Mouse (Mus musculus) embryonic facial prominence, embryonic 15.5 days (tissue): Measurements from ENCODE around the gene Shroom3. TPM values are rescaled to one million over a fixed set of nuclear protein-coding genes. Genes with fewer than 3 reads are reported as not detected.

Source experiments
- ATAC-seq: fragments of 200-750 bp; cut with Nextera tagmentation; 2 replicates; pipeline ENCODE4 v1.8.0; 2017; ENCODE audit warnings: low read depth, moderate TSS enrichment; ENCODE audit not compliant: insufficient number of reproducible peaks, low FRiP score, low TSS enrichment
- H3K27ac ChIP-seq: fragments of 300-500 bp; sonication (generic); replicated peaks from 2 replicates; pipeline ENCODE4 v1.5.1; 2015; ENCODE audit warnings: mild to moderate bottlenecking, inconsistent platforms
- H3K27me3 ChIP-seq: fragments of 300-500 bp; sonication (generic); 2 replicates; pipeline ENCODE4 v1.6.1; 2015; ENCODE audit warnings: inconsistent platforms
- H3K36me3 ChIP-seq: fragments of 300-500 bp; sonication (generic); 2 replicates; pipeline ENCODE4 v1.6.1; 2015; ENCODE audit warnings: mild to moderate bottlenecking, inconsistent platforms
- H3K4me1 ChIP-seq: fragments of 300-500 bp; sonication (generic); 2 replicates; pipeline ENCODE4 v1.6.1; 2015; ENCODE audit warnings: inconsistent platforms
- H3K4me2 ChIP-seq: fragments of 300-500 bp; sonication (generic); replicated peaks from 2 replicates; pipeline ENCODE4 v1.6.1; 2015; ENCODE audit warnings: mild to moderate bottlenecking, inconsistent platforms
- H3K4me3 ChIP-seq: fragments of 300-500 bp; sonication (generic); replicated peaks from 2 replicates; pipeline ENCODE4 v1.5.1; 2015; ENCODE audit warnings: mild to moderate bottlenecking, inconsistent platforms
- H3K9ac ChIP-seq: fragments of 300-500 bp; sonication (generic); 2 replicates; pipeline ENCODE4 v1.6.1; 2015; ENCODE audit warnings: inconsistent platforms
- H3K9me3 ChIP-seq: fragments of 300-500 bp; sonication (generic); replicated peaks from 2 replicates; pipeline ENCODE4 v1.6.1; 2016; ENCODE audit warnings: inconsistent platforms
- WGBS: fragments of 180-500 bp; shearing (Covaris S2); methylation state at CpG from one replicate; pipeline ENCODE4 v1.1.7; 2015; 5-methylcytosine and 5-hydroxymethylcytosine counted together
- polyA plus RNA-seq: library from polyadenylated mRNA; unstranded; fragments of >200 nt; fragmentation: Nextera tagmentation; extraction: Ambion mirVana; gene quantifications from 2 replicates; pipeline ENCODE4 v1.2.1, GENCODE M21; 2015

Shroom3 gene
- polyA plus RNA-seq, 1 experiment from 2014 or later = 3.9 TPM

DNA sequence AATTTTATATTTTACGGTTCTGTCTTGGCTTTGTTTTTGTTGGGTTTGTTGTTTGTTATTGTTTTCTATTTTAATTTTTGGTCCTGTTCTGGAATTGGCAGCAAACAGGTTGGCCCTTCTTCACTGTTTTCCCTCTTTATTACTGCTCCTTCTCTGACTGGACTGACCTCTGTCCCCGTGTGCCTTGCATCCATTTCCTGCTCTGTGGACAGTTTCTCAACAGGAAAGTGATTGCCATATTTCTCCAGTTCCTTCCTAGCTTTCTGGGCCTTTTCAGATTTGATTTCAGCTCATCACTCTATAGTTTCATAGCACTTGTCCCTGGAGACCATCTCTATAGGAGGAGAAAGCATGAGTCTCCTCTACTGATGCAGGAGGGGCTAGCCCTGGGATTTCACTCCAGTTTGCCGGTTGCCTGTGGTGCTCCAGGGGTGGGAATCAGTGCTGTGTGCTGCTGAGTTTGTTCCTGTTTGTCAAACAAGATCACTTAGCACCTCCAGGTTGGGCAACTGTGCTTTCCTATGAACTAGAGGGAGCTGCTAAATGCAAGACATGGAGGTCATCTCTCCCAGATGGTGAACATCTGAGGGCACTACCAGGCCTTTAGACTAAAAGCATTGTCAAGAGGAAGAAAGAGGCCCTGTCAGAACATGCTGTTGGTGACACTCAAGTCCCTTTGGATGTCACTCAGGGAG, 34.6 kb downstream of the Shroom3 start:
- no peak for ATAC-seq
- WGBS = 52% methylated on average over 3 of the region's 3 CpGs
- Histone ChIP-seq H3K27ac (no peak overlapping the region), H3K4me1 (no peaks in the 10 kb centered on the region), H3K4me2 (no peak overlapping the region), H3K9ac (no peak overlapping the region), H3K36me3 (no peaks in the 10 kb centered on the region), H3K9me3 (no peaks in the 10 kb centered on the region), H3K4me3 (no peak overlapping the region), H3K27me3 (no peaks in the 10 kb centered on the region)

GRCm38 (mm10) chr5:92718856-92719255, 35.6 kb downstream of the Shroom3 start:
- H3K9ac ChIP-seq = no peak overlapping the region
- WGBS = 62% methylated on average over 3 of the region's 3 CpGs

GRCm38 (mm10) chr5:92721610-92722009, 38.4 kb downstream of the Shroom3 start:
- Histone ChIP-seq H3K9ac (no peak overlapping the region), H3K4me3 (no peak overlapping the region), H3K27ac (no peak overlapping the region), H3K4me2 (no peak overlapping the region), H3K4me1 (no peaks in the 10 kb centered on the region), H3K9me3 (no peaks in the 10 kb centered on the region), H3K27me3 (no peaks in the 10 kb centered on the region), H3K36me3 (no peaks in the 10 kb centered on the region)
- 86% methylated on average over 8 of the region's 8 CpGs for WGBS
- no peak for ATAC-seq

More at GRCm38 (mm10) chr5:92718856-92719255, 35.6 kb downstream of the Shroom3 start:
- H3K4me3 ChIP-seq = no peak overlapping the region
- H3K9me3 ChIP-seq = no peaks in the 10 kb centered on the region
- no peaks in the 10 kb centered on the region for H3K27me3 ChIP-seq
- H3K4me2 ChIP-seq = no peak overlapping the region
- no peaks in the 10 kb centered on the region for H3K4me1 ChIP-seq
- no peaks in the 10 kb centered on the region for H3K36me3 ChIP-seq
- H3K27ac ChIP-seq = no peak overlapping the region
- ATAC-seq = no peak

DNA sequence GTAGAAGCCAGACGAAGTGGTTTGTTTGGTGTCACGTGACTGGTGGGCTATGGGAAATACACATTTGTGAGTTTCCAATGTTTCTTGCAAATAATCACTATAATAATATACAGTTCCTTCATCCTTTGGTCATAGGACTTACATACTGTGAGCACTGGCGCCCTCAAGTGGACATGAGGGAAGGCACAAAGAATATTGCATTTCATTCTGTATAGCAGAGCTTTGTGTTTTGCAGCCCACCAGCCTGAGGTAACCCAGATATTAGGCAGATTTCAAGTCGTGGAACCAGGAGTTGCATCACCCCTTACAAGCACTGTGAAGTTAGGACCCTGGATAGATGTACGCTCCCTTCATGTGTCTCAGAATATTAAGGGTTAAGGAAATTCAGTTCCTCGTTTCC, 42.7 kb downstream of the Shroom3 start:
- Histone ChIP-seq H3K4me1 (no peaks in the 10 kb centered on the region), H3K9me3 (no peaks in the 10 kb centered on the region), H3K36me3 (no peaks in the 10 kb centered on the region), H3K4me2 (no peak overlapping the region), H3K27me3 (no peaks in the 10 kb centered on the region), H3K27ac (no peak overlapping the region), H3K9ac (no peak overlapping the region), H3K4me3 (no peak overlapping the region)
- WGBS = 27% methylated on average over 6 of the region's 6 CpGs
- no peak for ATAC-seq

DNA sequence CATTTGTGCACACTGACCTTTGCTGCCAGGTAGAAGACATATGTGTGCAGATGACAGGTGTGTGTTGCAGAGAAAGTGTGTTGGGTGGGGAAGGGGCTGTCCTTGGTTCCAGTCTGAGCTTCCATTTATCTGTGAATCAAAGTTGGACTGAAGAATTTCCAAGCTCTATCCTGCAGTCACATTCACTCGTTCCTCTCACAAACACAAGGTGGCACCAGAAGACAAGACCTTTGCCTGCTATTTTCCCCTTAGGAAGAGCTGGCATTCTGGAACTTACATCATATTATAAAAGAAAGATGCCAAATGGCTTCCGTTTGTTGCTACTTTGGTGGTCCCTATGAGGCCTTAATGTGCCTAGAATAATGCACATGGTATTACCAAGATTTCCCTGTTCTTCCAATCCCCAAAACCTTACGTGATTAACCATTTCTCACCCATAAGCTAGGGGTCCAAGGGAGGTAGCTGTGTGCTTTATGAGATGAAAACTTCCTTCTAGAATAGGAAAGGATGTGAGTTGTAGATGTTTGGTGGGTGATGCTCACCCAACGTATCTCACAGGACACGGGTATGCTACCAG, 45.1 kb downstream of the Shroom3 start:
- Histone ChIP-seq H3K36me3 (no peaks in the 10 kb centered on the region), H3K27me3 (no peaks in the 10 kb centered on the region), H3K4me2 (no peak overlapping the region), H3K4me3 (no peak overlapping the region), H3K27ac (no peak overlapping the region), H3K4me1 (no peaks in the 10 kb centered on the region), H3K9ac (no peak overlapping the region), H3K9me3 (no peaks in the 10 kb centered on the region)
- 40% methylated on average over 5 of the region's 5 CpGs for WGBS
- ATAC-seq = no peak

DNA sequence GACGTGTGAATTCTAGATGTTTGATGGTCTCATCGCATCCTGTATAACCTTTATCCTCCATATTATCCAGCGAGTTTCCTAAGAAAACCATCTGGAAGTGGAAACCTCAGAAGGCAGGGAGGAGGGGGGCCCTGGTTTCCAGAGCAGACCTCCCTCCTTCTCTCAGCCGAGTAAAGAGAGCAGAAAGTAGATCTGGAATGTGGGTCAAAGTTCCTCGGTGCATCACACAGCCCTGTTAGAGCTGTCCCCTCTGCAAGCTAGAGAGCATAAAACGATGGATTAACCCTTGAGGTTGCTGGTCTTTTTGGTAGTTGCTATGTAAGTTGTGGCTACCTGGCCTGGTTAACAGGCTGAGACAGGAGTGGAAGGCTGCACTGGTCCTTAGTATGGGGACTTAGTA, 46.0 kb downstream of the Shroom3 start:
- no peak overlapping the region for H3K4me2 ChIP-seq
- no peaks in the 10 kb centered on the region for H3K36me3 ChIP-seq
- 45% methylated on average over 6 of the region's 6 CpGs for WGBS
- no peak overlapping the region for H3K9ac ChIP-seq
- H3K4me1 ChIP-seq = no peaks in the 10 kb centered on the region
- H3K4me3 ChIP-seq = no peak overlapping the region
- no peak overlapping the region for H3K27ac ChIP-seq
- H3K27me3 ChIP-seq = no peaks in the 10 kb centered on the region
- ATAC-seq = no peak
- no peaks in the 10 kb centered on the region for H3K9me3 ChIP-seq

DNA sequence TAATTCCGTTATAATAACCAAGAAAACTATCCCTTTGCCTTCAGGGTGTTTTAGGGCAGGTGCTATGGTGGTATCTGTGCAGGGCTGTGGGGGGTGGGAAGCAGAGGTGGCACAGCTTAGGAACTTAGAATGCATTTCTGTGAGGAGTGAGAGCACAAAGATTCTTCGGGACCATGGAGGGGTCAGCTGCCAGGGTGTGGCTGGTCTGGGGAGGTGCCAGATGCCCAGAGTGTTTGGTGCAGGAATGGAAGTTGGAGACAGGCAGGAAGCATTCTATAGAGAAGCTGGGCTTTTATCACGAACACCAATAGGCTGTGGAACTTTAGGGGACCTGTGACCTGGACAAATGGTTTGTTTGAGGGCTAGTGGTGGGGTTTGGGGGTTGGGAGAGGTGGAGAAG, 58.6 kb downstream of the Shroom3 start:
- Histone ChIP-seq H3K4me3 (no peak overlapping the region), H3K27ac (no peak overlapping the region), H3K27me3 (no peaks in the 10 kb centered on the region), H3K4me2 (no peak overlapping the region), H3K4me1 (no peaks in the 10 kb centered on the region), H3K36me3 (no peaks in the 10 kb centered on the region), H3K9me3 (no peaks in the 10 kb centered on the region), H3K9ac (no peak overlapping the region)
- ATAC-seq = no peak
- WGBS = 69% methylated on average over 3 of the region's 3 CpGs

GRCm38 (mm10) chr5:92742701-92743100, 59.5 kb downstream of the Shroom3 start:
- H3K4me2 ChIP-seq = no peak overlapping the region
- H3K36me3 ChIP-seq = no peaks in the 10 kb centered on the region
- H3K27ac ChIP-seq = no peak overlapping the region
- H3K27me3 ChIP-seq = no peaks in the 10 kb centered on the region
- no peak for ATAC-seq
- H3K4me1 ChIP-seq = no peaks in the 10 kb centered on the region
- no peak overlapping the region for H3K4me3 ChIP-seq
- no peak overlapping the region for H3K9ac ChIP-seq
- 66% methylated on average over 5 of the region's 5 CpGs for WGBS
- no peaks in the 10 kb centered on the region for H3K9me3 ChIP-seq

- WGBS = 78% methylated on average over 8 of the region's 8 CpGs
These were observed 62.4 kb downstream of the Shroom3 start for GRCm38 (mm10) chr5:92745390-92746253.

DNA sequence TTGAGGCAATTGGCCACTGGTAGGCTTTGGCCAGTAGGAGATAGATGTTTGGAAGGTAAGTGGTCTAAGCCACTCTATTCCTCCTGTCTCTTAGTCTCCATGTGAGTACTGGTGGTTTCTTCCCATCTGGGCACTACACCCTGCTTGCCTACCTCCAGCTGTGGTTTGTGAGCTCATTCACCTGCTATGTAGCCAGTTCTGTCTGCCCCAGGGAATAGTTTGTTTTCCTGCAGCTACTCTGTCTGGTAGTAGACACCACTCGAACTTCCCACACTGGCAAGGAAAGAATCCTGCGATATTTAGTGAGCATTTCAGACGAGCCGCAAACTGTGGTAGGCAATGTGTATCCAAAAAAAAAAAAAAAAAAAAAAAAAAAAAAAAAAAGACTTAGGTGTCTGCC, 68.3 kb downstream of the Shroom3 start:
- Histone ChIP-seq H3K4me3 (no peak overlapping the region), H3K4me1 (no peaks in the 10 kb centered on the region), H3K27me3 (no peaks in the 10 kb centered on the region), H3K4me2 (no peak overlapping the region), H3K9me3 (no peaks in the 10 kb centered on the region), H3K27ac (no peak overlapping the region), H3K36me3 (no peaks in the 10 kb centered on the region), H3K9ac (no peak overlapping the region)
- WGBS = 65% methylated on average over 4 of the region's 4 CpGs
- no peak for ATAC-seq

More at GRCm38 (mm10) chr5:92745390-92746253, 62.4 kb downstream of the Shroom3 start:
- H3K27me3 ChIP-seq = no peaks in the 10 kb centered on the region
- H3K4me3 ChIP-seq = no peak overlapping the region
- ATAC-seq = no peak; the same call in 1 of the 2 replicates
- H3K9ac ChIP-seq = no peak overlapping the region
- no peaks in the 10 kb centered on the region for H3K4me1 ChIP-seq
- no peaks in the 10 kb centered on the region for H3K36me3 ChIP-seq
- no peak overlapping the region for H3K4me2 ChIP-seq
- no peak overlapping the region for H3K27ac ChIP-seq
- no peaks in the 10 kb centered on the region for H3K9me3 ChIP-seq

- Histone ChIP-seq H3K9ac (no peak overlapping the region), H3K27me3 (no peaks in the 10 kb centered on the region), H3K4me2 (no peak overlapping the region), H3K36me3 (no peaks in the 10 kb centered on the region), H3K9me3 (no peaks in the 10 kb centered on the region), H3K27ac (no peak overlapping the region), H3K4me1 (no peaks in the 10 kb centered on the region), H3K4me3 (no peak overlapping the region)
- WGBS = 77% methylated on average over 7 of the region's 7 CpGs
- no peak for ATAC-seq
These were observed 72.1 kb downstream of the Shroom3 start for GRCm38 (mm10) chr5:92755241-92755775.
